Mouse (Mus musculus) monocyte, adult 5-6 weeks (primary cell): ENCODE measurements around the gene Spsb1. TPM values are rescaled to one million over a fixed set of nuclear protein-coding genes. Genes with fewer than 3 reads are reported as not detected.

ENCODE experiments used
- ATAC-seq: fragments of 153-309, 156-312 bp; replicated peaks from 2 replicates; pipeline ENCODE4 v1.8.0; 2017; ENCODE audit warnings: mild to moderate bottlenecking; ENCODE audit not compliant: low TSS enrichment, insufficient number of reproducible peaks, severe bottlenecking, poor library complexity, low FRiP score
- total RNA-seq: library from RNA; stranded (forward); fragments of 200-1000, 200-491, 200-594 nt; gene quantifications from 3 replicates; pipeline ENCODE4 v1.2.3, GENCODE M21; 2017

Spsb1 gene
- total RNA-seq, 1 experiment from 2014 or later: not detected

DNA sequence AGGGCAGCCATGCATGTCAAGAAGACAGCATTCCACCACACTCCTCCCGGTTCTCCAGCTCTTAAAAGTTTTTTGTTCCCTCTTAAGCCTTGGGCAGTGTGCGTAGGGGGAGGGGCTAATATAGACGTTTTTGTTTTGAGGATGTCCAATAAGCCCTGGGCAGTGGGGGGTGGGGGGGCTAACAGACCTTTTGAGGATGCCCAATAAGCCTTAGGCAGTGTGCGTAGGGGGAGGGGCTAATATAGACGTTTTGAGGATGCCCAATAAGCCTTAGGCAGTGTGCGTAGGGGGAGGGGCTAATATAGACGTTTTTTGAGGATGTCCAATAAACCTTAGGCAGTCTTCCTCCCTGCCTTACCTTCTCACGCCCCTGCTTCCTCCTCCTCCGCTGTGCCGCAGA is 5.0 kb upstream of the Spsb1 start:
- no peak for ATAC-seq

DNA sequence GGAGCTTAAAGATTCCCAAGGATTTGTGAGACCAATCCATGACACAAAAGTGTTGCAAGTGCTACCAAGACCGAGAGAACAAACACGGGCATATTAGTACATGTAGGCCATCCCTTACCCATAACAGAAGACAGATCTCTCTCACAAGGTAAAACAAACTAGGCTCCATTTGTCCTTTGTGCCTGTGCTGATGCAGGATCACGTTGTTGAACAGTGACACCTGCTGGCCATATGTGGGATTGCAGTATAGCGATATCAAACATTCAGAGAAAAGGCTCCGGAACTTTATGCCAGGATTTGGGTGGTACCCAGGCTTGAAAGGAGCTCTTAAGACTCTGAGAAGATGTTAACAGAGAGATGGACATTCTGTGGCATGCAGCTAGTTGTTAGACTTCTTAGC is 3.7 kb upstream of the Spsb1 start:
- 0 out of 2 replicates have a peak, but pooled peaks have one; percentile 32 for ATAC-seq

DNA sequence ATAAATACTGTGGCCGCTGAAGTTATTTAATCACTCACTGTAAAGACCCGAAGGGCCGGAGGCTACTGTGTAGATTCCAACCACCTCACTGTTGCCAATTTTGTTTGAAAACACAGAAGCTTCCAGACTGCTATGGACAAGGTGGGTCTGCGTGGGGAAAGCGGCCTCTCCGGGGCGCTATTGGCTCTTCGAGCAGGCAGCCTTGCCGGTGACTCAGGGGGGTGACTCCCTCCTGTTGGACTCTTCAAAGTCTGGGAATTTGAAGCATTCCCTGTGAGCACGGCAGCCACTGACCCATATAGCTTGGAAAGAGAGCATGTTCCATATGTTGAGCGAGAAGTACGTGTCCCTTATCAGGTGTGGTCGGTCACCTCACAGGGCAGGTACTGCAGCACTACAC is 1.2 kb upstream of the Spsb1 start:
- no peak for ATAC-seq

DNA sequence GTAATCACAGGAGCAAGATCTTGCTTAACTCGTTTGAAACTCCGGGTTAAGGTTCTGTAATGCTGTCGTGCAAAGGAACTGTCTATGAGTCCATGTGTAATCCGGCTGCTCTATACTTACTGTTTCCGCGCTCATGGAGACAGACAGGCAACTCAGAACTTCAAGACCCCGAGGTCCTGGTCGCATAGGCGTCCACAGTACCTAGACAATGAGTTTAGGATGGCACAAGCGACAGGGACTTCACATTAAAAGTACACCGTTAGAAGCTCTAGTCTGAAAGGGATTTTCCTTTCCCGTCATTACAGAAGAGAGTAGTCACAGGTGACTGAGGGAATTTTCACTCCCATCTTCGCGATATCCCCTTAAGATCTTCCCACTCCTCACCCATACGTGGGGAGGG is 788 bp upstream of the Spsb1 start:
- no peak for ATAC-seq

DNA sequence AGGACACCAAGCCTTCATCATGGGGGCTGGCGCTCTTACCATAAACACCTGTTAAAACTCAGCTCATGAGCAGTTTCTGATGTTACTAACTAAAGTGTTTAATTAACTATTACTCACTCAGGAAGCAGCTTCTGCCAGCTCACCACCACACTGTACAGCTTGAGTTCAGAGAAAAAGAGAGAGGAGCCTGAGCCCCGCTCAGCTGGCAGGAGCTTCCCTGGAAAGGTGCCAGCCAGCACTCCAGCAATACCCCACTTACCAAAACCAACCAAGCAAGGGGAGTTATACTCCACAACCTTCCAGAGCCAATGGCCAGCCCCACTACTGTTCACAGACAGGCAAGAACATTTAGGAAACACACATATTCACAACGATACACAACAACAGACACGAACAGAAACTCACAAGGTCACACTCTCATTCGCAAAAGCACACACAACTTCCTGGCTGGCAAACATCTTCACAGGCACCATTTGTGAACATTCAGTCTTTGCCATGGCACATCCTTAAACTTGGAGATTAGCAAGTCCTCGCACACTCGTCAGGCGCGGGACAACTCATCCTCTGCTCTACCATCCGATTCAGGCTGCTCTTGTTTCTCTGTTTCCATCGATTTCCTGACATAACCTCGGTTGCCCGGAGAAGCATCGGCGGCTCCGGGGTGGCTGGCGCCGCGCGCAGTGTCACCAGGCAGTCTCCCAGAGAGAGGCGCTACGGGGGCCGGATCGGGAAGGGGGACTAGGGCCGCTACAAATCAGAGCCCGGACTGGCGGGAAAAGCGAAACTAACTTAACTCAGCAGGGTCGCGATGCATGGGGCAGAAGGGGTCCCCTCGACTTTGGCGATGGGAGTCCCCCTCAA is 992 bp downstream of the Spsb1 start:
- ATAC-seq: no peak

DNA sequence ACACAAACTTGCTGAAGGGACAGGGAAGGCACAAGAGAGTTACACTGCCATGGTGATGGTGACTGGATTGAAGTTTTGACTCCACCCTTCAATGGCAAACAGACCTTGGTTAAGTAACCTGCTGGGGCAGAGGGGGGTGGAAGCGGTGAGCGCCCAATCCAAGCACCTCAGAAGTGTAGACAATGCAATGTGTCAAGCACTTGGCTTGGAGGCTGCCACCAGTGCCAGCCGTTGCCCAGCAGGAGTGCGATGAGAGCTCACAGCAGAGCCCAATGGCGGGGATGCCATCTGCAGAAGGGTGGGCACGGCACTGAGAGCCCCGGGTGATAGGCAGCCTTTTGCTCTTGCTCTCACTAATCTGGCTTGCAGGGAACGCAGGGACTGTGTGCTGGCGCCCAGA is 2.6 kb downstream of the Spsb1 start:
- no peak for ATAC-seq

DNA sequence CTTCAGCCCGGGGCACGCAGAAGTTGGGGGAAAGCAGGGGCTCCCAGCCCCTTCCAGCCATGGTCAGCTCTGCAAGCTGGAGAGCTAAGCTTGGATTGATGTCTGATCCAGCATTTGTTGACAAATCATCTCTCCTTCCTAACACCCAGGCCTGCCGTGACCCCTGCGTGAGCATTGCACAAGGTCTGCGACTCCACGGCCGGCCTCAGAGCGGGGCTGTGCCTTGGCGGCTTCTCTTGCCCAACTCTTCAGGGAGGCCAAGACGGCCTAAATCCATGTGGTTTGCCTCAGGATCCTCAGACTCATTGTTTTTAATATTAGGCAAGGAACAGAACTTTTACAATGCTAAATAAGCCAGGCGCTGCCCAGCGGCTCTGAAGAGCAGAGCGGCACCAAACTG is 3.6 kb downstream of the Spsb1 start:
- ATAC-seq: no peak

DNA sequence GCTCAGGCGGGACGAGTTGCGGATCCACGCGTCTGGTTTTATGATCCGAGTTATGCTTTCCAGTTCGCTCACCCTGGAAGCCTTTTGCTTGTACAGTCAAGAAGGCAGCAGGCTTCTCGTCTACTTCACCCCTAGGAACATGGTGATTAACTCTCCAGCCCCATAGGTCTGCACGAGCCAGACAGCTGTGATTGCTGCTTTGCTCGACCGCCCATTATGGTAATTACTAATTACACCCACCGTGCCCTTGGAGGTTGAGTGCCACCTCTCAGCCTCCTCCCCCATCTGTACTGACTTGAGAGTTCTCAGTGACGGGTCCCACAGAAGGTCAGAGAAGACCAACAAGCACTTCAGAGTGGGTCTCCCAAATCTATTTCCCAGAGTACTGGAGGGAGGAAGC is 5.2 kb downstream of the Spsb1 start:
- ATAC-seq: no peak

DNA sequence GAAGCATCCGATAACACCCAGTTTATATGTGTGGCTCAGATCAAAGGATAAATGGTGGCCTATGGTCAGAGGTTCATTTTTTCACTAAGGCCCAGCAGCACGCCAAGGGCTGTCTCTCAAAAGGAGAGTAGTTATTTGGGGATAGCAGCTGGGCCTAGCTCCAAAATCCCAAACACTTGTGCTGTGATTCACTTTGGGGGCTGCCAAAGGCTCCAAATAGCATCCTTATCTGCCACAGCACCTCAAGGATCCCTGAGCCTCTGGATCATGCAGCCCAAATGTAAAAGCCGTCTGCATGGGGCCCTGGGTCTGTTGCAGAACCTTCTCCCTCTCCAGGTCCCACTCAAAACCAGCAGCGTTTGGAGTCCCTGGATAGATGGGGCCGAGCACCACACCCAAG is 6.7 kb downstream of the Spsb1 start:
- no peak for ATAC-seq

DNA sequence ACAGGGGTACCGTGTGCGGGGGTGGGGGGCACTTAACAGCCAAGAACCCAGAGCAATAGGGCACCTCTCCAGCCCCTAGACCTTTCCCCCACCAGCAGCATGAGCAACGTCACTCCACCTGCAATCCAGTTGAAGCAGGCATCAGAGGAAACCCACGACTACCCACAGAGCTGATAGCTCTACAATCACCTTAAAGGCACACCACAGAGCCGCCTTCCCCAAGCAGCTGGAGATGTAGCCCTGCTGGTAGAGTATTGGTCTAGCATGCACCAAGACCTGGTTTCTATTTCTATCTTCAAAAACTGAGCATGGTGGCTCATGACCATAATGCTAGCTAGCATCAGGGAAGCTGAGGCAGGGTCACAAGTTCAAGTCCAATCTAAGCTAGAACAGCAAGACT is 7.4 kb downstream of the Spsb1 start:
- no peak for ATAC-seq

DNA sequence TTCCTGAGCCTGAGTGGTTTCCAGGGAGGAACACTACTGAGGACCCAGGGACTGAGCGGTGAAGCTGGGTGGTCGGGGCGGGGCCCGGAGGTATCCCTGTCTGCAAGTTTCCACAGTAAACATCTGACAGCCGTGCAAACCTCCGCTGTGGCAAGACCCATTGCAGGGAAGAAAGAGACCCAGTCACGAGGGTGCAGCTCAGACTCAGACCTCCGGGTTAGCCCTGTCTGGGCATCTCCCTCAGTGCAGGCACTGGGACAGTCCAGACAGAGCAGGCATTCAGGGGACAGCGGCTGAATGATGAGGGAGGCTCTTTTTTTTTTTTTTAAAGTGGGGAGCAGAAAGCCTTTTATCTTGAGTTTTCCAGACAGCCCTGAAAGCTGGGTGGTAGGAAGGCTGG is 9.6 kb downstream of the Spsb1 start:
- ATAC-seq: no peak

DNA sequence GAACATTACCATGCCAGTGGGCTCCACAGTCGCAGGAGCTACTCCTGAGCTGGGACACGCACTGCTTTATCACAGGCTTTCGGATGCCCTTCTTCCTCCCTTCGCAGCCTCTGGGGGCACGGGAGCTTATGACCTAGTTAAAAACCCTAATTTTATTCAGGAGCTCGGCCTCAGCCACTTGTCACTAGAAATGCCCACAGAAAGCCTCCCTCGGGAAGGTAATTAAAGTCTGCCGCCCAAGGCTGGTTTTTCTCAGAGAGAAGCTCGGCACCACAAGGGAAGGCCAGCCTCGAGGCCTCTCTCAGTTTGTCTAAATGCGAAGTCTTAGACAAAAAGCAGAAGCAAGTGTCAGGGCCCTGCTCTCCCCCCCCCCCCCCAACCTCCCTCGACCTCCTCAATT is 10.6 kb downstream of the Spsb1 start:
- ATAC-seq: no peak

DNA sequence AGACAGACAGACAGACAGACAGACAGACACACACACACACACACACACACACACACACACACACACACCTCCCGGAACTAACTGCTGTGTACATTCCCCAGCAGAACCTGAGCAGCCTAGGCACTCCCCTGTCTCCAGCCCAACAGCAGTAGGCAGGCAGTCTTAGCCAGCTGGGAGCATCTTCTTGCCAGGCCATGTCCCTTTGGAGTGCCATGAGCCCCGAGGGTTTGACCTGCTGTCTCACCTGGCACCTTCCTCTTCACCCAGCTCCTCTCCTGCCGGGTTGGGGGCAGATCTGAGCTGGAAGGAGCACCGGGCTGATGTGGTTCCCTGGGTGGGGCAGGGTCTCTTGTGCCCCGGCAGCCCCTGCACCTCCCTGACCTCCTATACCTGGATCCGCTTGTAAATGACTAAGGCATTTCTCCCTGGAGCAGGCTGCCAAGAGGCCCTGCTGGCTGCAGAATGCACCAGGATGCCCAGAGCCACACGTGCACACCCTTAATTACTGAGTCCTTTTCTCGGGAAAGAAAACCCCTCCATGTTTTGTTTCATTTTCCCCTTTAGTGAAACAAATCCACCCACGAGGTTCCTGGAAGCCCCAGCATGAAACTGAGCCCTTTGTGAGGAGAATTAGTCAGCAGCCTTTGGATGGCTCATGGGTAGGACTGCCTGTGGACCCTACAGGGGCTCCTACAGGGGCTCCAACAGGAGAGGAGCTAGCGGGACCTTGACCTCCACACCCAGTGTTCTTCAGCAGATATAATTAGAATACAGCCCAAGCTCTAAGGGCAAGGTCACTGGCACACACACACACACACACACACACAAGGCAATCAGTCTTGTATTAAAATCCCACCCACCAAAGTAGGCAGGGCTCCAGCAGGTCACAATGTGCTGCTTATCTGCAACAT is 11.8 kb downstream of the Spsb1 start:
- ATAC-seq: no peak

DNA sequence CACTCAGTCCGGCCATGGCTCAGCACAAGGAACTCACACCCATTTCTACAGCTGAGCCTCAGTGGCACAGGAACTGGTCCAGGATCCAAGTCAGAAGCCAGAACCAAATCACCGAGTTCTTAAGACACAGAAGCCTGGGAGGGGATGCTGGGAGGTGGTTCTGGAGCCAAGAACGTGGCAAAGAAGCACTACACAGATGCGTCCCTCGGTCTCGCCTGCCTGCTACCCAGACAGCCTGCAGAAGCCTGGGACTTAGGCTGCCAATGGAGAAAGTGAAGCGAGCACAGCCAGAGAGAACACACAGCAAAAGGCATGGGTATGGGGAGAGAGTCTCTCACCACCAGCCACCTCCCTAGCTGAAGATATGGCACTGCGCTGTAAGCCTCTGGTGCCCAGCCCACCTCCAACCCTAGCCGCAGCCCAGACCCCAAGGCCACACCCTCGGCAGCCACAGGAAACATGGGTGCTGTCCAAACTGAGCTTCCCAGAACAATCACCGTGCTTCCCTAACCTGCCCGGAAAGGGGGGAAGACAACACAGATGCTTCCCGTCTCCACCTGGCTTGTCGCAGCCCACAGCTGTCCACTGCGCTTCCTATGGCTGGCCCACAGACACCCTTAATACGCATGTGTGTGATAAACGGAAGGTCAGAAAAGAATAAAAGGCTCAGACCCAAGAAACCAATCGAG is 13.6 kb downstream of the Spsb1 start:
- no peak for ATAC-seq

DNA sequence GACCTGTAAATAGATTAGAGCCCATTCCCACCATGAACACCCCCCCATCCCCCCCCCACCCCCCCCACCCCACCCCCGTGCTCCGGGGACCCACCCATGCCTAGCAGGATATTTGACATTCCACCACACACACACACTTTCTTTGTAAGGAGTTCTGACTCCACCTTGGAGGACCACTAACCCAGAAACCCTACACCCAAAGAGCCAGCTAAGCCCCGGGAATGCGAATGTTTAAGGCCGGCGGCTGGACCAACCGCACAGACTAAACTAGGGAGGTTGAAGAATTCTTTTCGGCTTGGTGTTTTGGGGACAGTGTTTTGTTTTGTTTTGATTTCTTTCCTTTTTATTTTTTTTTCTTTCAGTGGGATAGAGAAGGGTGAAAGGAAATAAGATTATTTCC is 16.1 kb downstream of the Spsb1 start:
- ATAC-seq: no peak

DNA sequence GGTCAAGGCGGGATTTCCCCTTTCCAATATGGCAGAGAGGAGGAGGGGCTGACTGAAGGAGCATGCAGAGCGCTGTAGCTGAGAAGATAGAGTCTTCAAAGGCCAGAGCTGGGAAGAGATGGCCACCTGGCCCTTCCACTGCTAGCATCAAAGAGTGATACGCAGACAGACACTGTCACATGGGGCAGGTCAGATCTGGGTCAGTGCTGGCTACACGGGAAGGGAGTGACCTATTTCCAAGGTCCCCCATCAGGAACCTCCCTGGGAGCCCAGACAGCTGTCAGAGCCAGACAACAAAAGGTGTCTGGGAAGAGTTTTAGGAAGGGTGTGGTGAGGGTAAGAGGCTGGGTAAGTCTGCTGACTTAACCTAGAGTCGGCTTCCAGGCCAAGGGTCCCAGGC is 17.9 kb downstream of the Spsb1 start:
- ATAC-seq: no peak

DNA sequence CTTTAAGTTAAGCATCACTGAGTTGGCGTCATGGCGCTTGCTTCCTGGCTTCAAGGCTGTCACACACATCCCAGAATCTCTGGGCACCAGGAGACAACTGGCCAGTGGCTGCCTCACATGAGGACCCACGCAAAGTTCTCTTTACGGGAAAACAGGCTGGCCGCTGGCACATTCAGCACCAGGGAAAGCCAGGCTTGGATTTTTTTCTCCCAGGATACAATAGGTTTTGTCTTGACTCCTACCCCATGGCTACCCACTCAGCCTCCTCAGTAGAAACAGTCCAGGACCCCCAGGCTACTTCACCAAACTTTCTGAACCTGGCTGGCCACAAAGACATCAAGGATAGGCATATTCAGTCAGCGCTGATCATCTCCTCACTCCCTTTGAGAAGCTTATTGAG is 19.4 kb downstream of the Spsb1 start:
- ATAC-seq: no peak

DNA sequence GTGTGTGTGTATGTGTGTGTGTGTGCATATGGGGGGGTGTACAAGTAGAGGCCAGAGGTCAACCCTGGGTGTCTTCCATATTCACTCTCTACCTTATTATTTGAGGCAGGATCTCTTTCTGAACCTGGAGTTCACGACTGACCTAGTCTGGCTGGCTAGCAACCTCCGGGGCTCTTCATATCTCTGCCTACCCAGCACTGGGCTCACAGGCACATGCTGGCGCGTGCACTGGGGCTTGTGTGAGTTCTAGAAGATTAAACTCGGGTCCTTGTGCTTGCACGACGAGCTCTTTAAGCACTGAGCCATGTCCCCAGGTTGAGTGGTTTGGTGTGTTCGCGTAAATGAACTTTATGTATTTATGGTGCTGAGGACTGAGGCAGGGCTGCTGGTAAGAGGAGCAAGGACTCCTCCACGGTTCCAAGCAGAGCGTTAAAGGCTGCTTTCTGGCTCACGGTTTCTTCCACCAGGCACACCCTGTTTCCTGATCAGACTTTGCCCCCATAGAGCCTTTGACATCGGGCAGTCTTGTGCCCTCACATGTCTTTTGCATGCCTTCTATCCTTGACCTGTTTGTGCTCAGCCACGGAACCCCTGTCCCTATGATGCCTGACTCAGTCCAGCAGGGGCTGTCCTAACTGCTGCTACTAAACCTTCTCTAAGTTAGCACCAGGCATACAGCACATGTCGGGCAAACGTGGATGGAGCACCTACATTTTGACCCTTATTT is 21.2 kb downstream of the Spsb1 start:
- no peak for ATAC-seq

DNA sequence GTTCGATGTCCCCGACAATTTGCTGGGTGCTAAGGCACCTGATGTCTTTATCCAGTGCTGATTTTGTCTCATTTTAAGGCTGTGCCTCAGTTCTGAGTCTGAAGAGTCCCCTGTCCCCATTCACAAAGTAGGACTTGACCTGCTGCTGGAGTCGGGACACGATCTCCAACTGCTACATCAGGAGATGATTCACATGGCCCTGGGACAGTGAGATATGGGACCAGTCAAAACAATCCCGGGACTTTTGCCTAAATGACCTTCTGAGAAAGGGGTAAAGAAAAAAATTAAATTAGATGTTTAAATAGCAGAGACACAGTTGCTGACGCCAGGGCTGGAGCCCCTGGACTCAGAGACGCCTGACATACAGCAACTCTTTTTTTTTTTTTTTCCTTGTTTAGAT is 21.8 kb downstream of the Spsb1 start:
- no peak for ATAC-seq
